Mouse (Mus musculus) lung, adult 2 months (tissue): ENCODE data around the gene Tet3.

Experiments
- CTCF ChIP-seq: fragments of 200-500 bp; IDR thresholded peaks from 2 replicates; pipeline ENCODE4 v1.5.1; 2011; ENCODE audit warnings: mild to moderate bottlenecking, low read length, control low read depth; ENCODE audit not compliant: insufficient read depth
- POLR2A ChIP-seq: fragments of 200-500 bp; IDR thresholded peaks from 2 replicates; pipeline ENCODE4 v1.6.1; 2011; ENCODE audit warnings: low read depth, mild to moderate bottlenecking, control low read depth, low read length, borderline replicate concordance; ENCODE audit errors: extremely low read depth

DNA sequence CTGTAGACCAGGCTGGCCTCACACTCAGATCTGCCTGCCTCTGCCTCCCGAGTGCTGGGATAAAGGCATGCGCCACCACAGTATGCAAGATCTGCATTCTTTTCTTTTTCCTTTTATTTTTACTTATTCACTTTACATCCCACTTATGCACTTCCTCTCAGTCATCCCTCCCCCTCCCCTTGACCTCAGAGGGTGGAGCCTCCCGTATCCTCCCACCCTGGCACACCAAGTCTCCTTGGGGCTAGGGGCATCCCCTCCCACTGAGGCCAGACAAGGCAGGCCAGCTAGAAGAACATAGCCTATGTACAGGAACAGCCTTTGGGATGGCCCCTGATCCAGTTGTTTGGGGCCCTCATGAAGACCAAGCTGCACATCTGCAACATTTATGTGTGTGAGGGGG is 41.4 kb downstream of the Tet3 start:
- TF ChIP-seq CTCF (no peak), POLR2A (no peak)
